Mouse (Mus musculus): ENCODE measurements around the gene Mab21l2. TPM values are rescaled to one million over a fixed set of nuclear protein-coding genes. Genes with fewer than 3 reads are reported as not detected.

The Mab21l2 gene
- polyA plus RNA-seq, 1 experiment, result not detected

- H3K9ac ChIP-seq (ENCODE audit: low read depth, poor library complexity, severe bottlenecking), result no peak overlapping the region
- H3K27ac ChIP-seq (ENCODE audit: insufficient read depth, low read length), result no peak overlapping the region
- H3K27me3 ChIP-seq (ENCODE audit: control insufficient read depth, insufficient read depth, low read length, poor library complexity, severe bottlenecking), result no peaks in the 10 kb centered on the region
- H3K4me1 ChIP-seq (ENCODE audit: control insufficient read depth, insufficient read depth, low read length), result no peaks in the 10 kb centered on the region
- TF ChIP-seq CTCF (IDR thresholded peaks at IDR 0.05; ENCODE audit: low read depth, low read length), result no peak
- no peak for TF ChIP-seq EP300 (IDR thresholded peaks at IDR 0.05; ENCODE audit: insufficient read depth, low read depth, low read length)
- no peak for TF ChIP-seq POLR2A (IDR thresholded peaks at IDR 0.05; ENCODE audit: insufficient read depth, low read length)
- H3K4me3 ChIP-seq (ENCODE audit: low read depth, low read length), result no peak overlapping the region
- H3K9me3 ChIP-seq (replicated peaks; ENCODE audit: control insufficient read depth, insufficient read depth, low read length, poor library complexity, severe bottlenecking), result no peaks in the 10 kb centered on the region
- no peaks in the 10 kb centered on the region for H3K36me3 ChIP-seq (ENCODE audit: control insufficient read depth, insufficient read depth, low read length, poor library complexity, severe bottlenecking)
Measured at GRCm38 (mm10) chr3:86536751-86537150, 11.7 kb downstream of the Mab21l2 start.

- no peaks in the 10 kb centered on the region for H3K36me3 ChIP-seq (ENCODE audit: control insufficient read depth, insufficient read depth, low read length, poor library complexity, severe bottlenecking)
- no peaks in the 10 kb centered on the region for H3K27me3 ChIP-seq (ENCODE audit: control insufficient read depth, insufficient read depth, low read length, poor library complexity, severe bottlenecking)
- H3K9me3 ChIP-seq (replicated peaks; ENCODE audit: control insufficient read depth, insufficient read depth, low read length, poor library complexity, severe bottlenecking), result no peaks in the 10 kb centered on the region
- no peak overlapping the region for H3K9ac ChIP-seq (ENCODE audit: low read depth, poor library complexity, severe bottlenecking)
- no peak overlapping the region for H3K4me3 ChIP-seq (ENCODE audit: low read depth, low read length)
- no peak overlapping the region for H3K27ac ChIP-seq (ENCODE audit: insufficient read depth, low read length)
- no peak for TF ChIP-seq CTCF (IDR thresholded peaks at IDR 0.05; ENCODE audit: low read depth, low read length)
- TF ChIP-seq POLR2A (IDR thresholded peaks at IDR 0.05; ENCODE audit: insufficient read depth, low read length), result no peak
- TF ChIP-seq EP300 (IDR thresholded peaks at IDR 0.05; ENCODE audit: insufficient read depth, low read depth, low read length), result no peak
- no peaks in the 10 kb centered on the region for H3K4me1 ChIP-seq (ENCODE audit: control insufficient read depth, insufficient read depth, low read length)
Measured at GRCm38 (mm10) chr3:86531531-86532269, 16.7 kb downstream of the Mab21l2 start.

DNA sequence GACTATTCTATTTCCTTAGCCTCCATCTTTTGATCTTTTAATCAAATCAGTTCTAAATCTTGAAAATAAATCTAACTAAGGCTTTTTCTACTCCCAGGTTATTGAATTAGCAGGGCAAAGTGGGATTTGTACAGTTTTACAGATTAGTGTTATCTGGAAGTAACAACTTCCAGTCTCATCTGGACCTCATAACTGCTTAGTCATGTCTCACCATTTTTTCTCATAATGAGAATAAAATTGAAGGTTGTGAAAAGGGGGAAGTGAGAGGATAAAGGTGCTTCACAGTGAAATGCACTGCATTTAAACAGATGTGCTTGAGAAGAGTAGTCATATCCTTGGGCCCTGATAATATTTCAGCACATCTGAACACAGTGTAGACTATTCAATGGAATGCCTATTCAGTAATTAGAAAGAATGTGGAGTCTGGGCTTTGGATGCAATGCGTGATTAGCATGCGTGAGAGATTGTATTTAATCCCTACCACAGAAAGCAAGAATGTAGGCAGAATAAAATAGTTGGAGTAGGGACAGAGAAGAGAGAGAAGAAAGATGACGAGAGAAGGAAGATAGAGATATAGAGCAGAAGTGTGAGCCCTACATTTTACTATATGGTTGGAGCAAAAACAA is 25.4 kb downstream of the Mab21l2 start:
- H3K9me3 ChIP-seq (replicated peaks; ENCODE audit: control insufficient read depth, insufficient read depth, low read length, poor library complexity, severe bottlenecking), result no peaks in the 10 kb centered on the region
- H3K4me1 ChIP-seq (ENCODE audit: control insufficient read depth, insufficient read depth, low read length), result no peaks in the 10 kb centered on the region
- no peaks in the 10 kb centered on the region for H3K27me3 ChIP-seq (ENCODE audit: control insufficient read depth, insufficient read depth, low read length, poor library complexity, severe bottlenecking)
- H3K36me3 ChIP-seq (ENCODE audit: control insufficient read depth, insufficient read depth, low read length, poor library complexity, severe bottlenecking), result no peaks in the 10 kb centered on the region
- no peak for TF ChIP-seq CTCF (IDR thresholded peaks at IDR 0.05; ENCODE audit: low read depth, low read length)
- no peak for TF ChIP-seq POLR2A (IDR thresholded peaks at IDR 0.05; ENCODE audit: insufficient read depth, low read length)
- no peak for TF ChIP-seq EP300 (IDR thresholded peaks at IDR 0.05; ENCODE audit: insufficient read depth, low read depth, low read length)
- no peak overlapping the region for H3K9ac ChIP-seq (ENCODE audit: low read depth, poor library complexity, severe bottlenecking)
- H3K4me3 ChIP-seq (ENCODE audit: low read depth, low read length), result no peak overlapping the region
- H3K27ac ChIP-seq (ENCODE audit: insufficient read depth, low read length), result no peak overlapping the region

DNA sequence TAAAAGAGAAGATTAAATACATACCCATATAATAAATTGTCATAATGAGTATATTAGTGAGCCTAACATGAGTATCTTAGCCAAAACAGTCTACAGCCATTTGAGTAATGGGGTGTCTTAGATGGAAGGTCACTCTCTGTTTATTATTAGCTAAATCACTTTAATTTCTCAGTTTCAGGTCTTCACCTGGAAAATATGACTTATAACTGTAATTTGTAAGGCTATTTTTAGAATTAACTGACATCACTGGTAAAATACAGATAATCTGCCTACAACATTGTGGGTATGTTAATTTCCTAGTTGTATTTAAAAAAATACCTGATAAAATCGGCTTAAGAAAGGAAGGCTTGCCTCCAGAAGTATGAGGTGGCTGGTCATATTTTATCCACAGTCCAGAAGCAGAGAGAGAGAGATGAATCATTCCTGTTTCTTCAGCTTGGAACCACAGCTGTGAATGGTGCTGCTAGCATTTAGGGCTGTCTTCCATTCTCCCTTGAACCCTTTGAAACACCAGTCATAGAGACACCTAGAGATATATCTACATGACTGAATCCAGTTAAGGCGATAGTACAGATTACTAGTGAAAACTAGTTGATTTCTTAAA is 29.8 kb downstream of the Mab21l2 start:
- H3K4me1 ChIP-seq (ENCODE audit: control insufficient read depth, insufficient read depth, low read length), result no peaks in the 10 kb centered on the region
- H3K36me3 ChIP-seq (ENCODE audit: control insufficient read depth, insufficient read depth, low read length, poor library complexity, severe bottlenecking), result no peaks in the 10 kb centered on the region
- TF ChIP-seq CTCF (IDR thresholded peaks at IDR 0.05; ENCODE audit: low read depth, low read length), result no peak
- TF ChIP-seq EP300 (IDR thresholded peaks at IDR 0.05; ENCODE audit: insufficient read depth, low read depth, low read length), result no peak
- no peak for TF ChIP-seq POLR2A (IDR thresholded peaks at IDR 0.05; ENCODE audit: insufficient read depth, low read length)
- no peaks in the 10 kb centered on the region for H3K27me3 ChIP-seq (ENCODE audit: control insufficient read depth, insufficient read depth, low read length, poor library complexity, severe bottlenecking)
- no peaks in the 10 kb centered on the region for H3K9me3 ChIP-seq (replicated peaks; ENCODE audit: control insufficient read depth, insufficient read depth, low read length, poor library complexity, severe bottlenecking)
- H3K27ac ChIP-seq (ENCODE audit: insufficient read depth, low read length), result no peak overlapping the region
- H3K4me3 ChIP-seq (ENCODE audit: low read depth, low read length), result no peak overlapping the region
- no peak overlapping the region for H3K9ac ChIP-seq (ENCODE audit: low read depth, poor library complexity, severe bottlenecking)

DNA sequence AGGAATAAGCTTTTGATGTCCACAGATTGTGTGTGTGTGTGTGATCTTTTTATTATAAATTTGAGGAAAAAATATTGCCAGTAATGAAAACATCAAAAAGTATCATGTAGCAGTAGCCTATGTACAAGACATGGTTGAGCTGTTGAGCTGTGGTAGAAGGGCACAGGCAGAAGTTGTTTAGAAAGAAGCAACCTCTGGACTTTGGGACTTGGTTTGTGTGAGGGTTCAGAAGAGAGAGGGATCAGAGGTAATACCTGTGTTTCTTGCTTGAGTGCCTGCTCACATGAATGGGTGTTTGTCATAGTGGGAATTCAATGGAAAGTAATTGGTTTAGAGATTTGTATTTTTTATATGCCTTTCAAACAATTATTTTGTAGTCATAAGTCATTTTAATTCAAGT is 47.8 kb downstream of the Mab21l2 start:
- Histone ChIP-seq H3K36me3 (ENCODE audit: control insufficient read depth, insufficient read depth, low read length, poor library complexity, severe bottlenecking) (no peaks in the 10 kb centered on the region), H3K9me3 (replicated peaks; ENCODE audit: control insufficient read depth, insufficient read depth, low read length, poor library complexity, severe bottlenecking) (no peaks in the 10 kb centered on the region), H3K9ac (ENCODE audit: low read depth, poor library complexity, severe bottlenecking) (no peak overlapping the region), H3K4me3 (ENCODE audit: low read depth, low read length) (no peak overlapping the region), H3K27ac (ENCODE audit: insufficient read depth, low read length) (no peak overlapping the region), H3K4me1 (ENCODE audit: control insufficient read depth, insufficient read depth, low read length) (no peaks in the 10 kb centered on the region), H3K27me3 (ENCODE audit: control insufficient read depth, insufficient read depth, low read length, poor library complexity, severe bottlenecking) (no peaks in the 10 kb centered on the region)
- no peak for TF ChIP-seq EP300 (IDR thresholded peaks at IDR 0.05; ENCODE audit: insufficient read depth, low read depth, low read length)
- TF ChIP-seq POLR2A (IDR thresholded peaks at IDR 0.05; ENCODE audit: insufficient read depth, low read length), result no peak
- TF ChIP-seq CTCF (IDR thresholded peaks at IDR 0.05; ENCODE audit: low read depth, low read length), result no peak
